Mouse (Mus musculus): ENCODE results near the gene Myo1a. TPM values are rescaled to one million over a fixed set of nuclear protein-coding genes. Genes with fewer than 3 reads are reported as not detected.

Myo1a gene
- polyA plus RNA-seq, 1 experiment from 2014 or later, result 0.29 TPM

GRCm38 (mm10) chr10:127675859-127676398 is 29.0 kb upstream of the Myo1a start:
- no peak for ATAC-seq (replicated peaks; ENCODE audit: insufficient number of reproducible peaks, insufficient read depth, low FRiP score, low read depth)
- H3K27me3 ChIP-seq, result no peaks in the 10 kb centered on the region
- peak overlapping the region; percentile 74 for H3K27ac ChIP-seq
- H3K4me2 ChIP-seq, result peak overlapping the region; percentile 87
- H3K36me3 ChIP-seq, result no peaks in the 10 kb centered on the region
- WGBS, result 45% methylated on average over 5 of the region's 5 CpGs
- no peaks in the 10 kb centered on the region for H3K9me3 ChIP-seq (replicated peaks)
- no peak overlapping the region for H3K9ac ChIP-seq
- H3K4me3 ChIP-seq, result peak overlapping the region; percentile 70
- H3K4me1 ChIP-seq (replicated peaks), result peaks cover 20% of the 10 kb centered on the region

- Histone ChIP-seq H3K4me2 (peak overlapping the region; percentile 87), H3K36me3 (no peaks in the 10 kb centered on the region), H3K9me3 (replicated peaks) (no peaks in the 10 kb centered on the region), H3K4me3 (peak overlapping the region; percentile 70), H3K27ac (peak overlapping the region; percentile 74), H3K4me1 (replicated peaks) (peaks cover 20% of the 10 kb centered on the region), H3K9ac (peak overlapping the region; percentile 63), H3K27me3 (no peaks in the 10 kb centered on the region)
- peak; percentile 95 for ATAC-seq (replicated peaks; ENCODE audit: insufficient number of reproducible peaks, insufficient read depth, low FRiP score, low read depth)
- under 1% methylated on average over 71 of the region's 71 CpGs for WGBS
These were observed 28.1 kb upstream of the Myo1a start for GRCm38 (mm10) chr10:127676691-127677548.

GRCm38 (mm10) chr10:127677591-127678336 is 27.2 kb upstream of the Myo1a start:
- Histone ChIP-seq H3K27me3 (no peaks in the 10 kb centered on the region), H3K4me2 (peak overlapping the region; percentile 87), H3K27ac (peak overlapping the region; percentile 62; the same call in 1 of the 2 replicates), H3K4me1 (replicated peaks) (peaks cover 20% of the 10 kb centered on the region), H3K36me3 (no peaks in the 10 kb centered on the region), H3K4me3 (peak overlapping the region; percentile 70), H3K9me3 (replicated peaks) (no peaks in the 10 kb centered on the region), H3K9ac (peak overlapping the region; percentile 63)
- WGBS, result 4% methylated on average over 14 of the region's 14 CpGs
- ATAC-seq (replicated peaks; ENCODE audit: insufficient number of reproducible peaks, insufficient read depth, low FRiP score, low read depth), result no peak

GRCm38 (mm10) chr10:127679208-127679607 is 25.8 kb upstream of the Myo1a start:
- Histone ChIP-seq H3K4me3 (no peak overlapping the region), H3K4me2 (no peak overlapping the region), H3K9ac (no peak overlapping the region), H3K27me3 (no peaks in the 10 kb centered on the region), H3K36me3 (no peaks in the 10 kb centered on the region), H3K4me1 (replicated peaks) (peaks cover 20% of the 10 kb centered on the region), H3K27ac (no peak overlapping the region), H3K9me3 (replicated peaks) (no peaks in the 10 kb centered on the region)
- WGBS, result 84% methylated on average over 1 of the region's 1 CpGs
- no peak for ATAC-seq (replicated peaks; ENCODE audit: insufficient number of reproducible peaks, insufficient read depth, low FRiP score, low read depth)

GRCm38 (mm10) chr10:127679881-127680280 is 25.1 kb upstream of the Myo1a start:
- Histone ChIP-seq H3K27ac (no peak overlapping the region), H3K4me2 (no peak overlapping the region), H3K9me3 (replicated peaks) (no peaks in the 10 kb centered on the region), H3K27me3 (no peaks in the 10 kb centered on the region), H3K4me1 (replicated peaks) (peaks cover 20% of the 10 kb centered on the region), H3K36me3 (no peaks in the 10 kb centered on the region), H3K4me3 (no peak overlapping the region), H3K9ac (no peak overlapping the region)
- ATAC-seq (replicated peaks; ENCODE audit: insufficient number of reproducible peaks, insufficient read depth, low FRiP score, low read depth), result no peak
- WGBS, result 81% methylated on average over 3 of the region's 3 CpGs

- no peak overlapping the region for H3K4me3 ChIP-seq
- no peak overlapping the region for H3K9ac ChIP-seq
- H3K4me1 ChIP-seq (replicated peaks), result peaks cover 12% of the 10 kb centered on the region
- H3K36me3 ChIP-seq, result no peaks in the 10 kb centered on the region
- H3K27me3 ChIP-seq, result no peaks in the 10 kb centered on the region
- no peak overlapping the region for H3K27ac ChIP-seq
- WGBS, result 79% methylated on average over 6 of the region's 6 CpGs
- no peaks in the 10 kb centered on the region for H3K9me3 ChIP-seq (replicated peaks)
- no peak for ATAC-seq (replicated peaks; ENCODE audit: insufficient number of reproducible peaks, insufficient read depth, low FRiP score, low read depth)
- H3K4me2 ChIP-seq, result no peak overlapping the region
These were observed 22.1 kb upstream of the Myo1a start for GRCm38 (mm10) chr10:127682886-127683285.

GRCm38 (mm10) chr10:127691053-127691452 is 13.9 kb upstream of the Myo1a start:
- Histone ChIP-seq H3K4me1 (replicated peaks) (0 out of 2 replicates have a peak, but pooled peaks cover 3% of the 10 kb centered on the region), H3K36me3 (peaks cover 29% of the 10 kb centered on the region; the same call in 1 of the 2 replicates), H3K4me2 (no peak overlapping the region), H3K27me3 (no peaks in the 10 kb centered on the region), H3K4me3 (no peak overlapping the region), H3K27ac (no peak overlapping the region), H3K9me3 (replicated peaks) (no peaks in the 10 kb centered on the region), H3K9ac (no peak overlapping the region)
- no peak for ATAC-seq (replicated peaks; ENCODE audit: insufficient number of reproducible peaks, insufficient read depth, low FRiP score, low read depth)
- WGBS, result 19% methylated on average over 1 of the region's 1 CpGs

GRCm38 (mm10) chr10:127694636-127695035 is 10.3 kb upstream of the Myo1a start:
- Histone ChIP-seq H3K4me3 (no peak overlapping the region), H3K4me1 (replicated peaks) (no peaks in the 10 kb centered on the region), H3K9ac (no peak overlapping the region), H3K27ac (no peak overlapping the region), H3K9me3 (replicated peaks) (no peaks in the 10 kb centered on the region), H3K4me2 (no peak overlapping the region), H3K27me3 (no peaks in the 10 kb centered on the region), H3K36me3 (peaks cover 23% of the 10 kb centered on the region; the same call in 1 of the 2 replicates)
- ATAC-seq (replicated peaks; ENCODE audit: insufficient number of reproducible peaks, insufficient read depth, low FRiP score, low read depth), result no peak
- 42% methylated on average over 2 of the region's 2 CpGs for whole genome bisulfite sequencing

GRCm38 (mm10) chr10:127695775-127696174 is 9.2 kb upstream of the Myo1a start:
- Histone ChIP-seq H3K4me2 (no peak overlapping the region), H3K27me3 (no peaks in the 10 kb centered on the region), H3K9me3 (replicated peaks) (no peaks in the 10 kb centered on the region), H3K9ac (no peak overlapping the region), H3K4me1 (replicated peaks) (no peaks in the 10 kb centered on the region), H3K4me3 (no peak overlapping the region), H3K36me3 (peaks cover 17% of the 10 kb centered on the region; the same call in 1 of the 2 replicates), H3K27ac (no peak overlapping the region)
- WGBS, result 88% methylated on average over 7 of the region's 7 CpGs
- ATAC-seq (replicated peaks; ENCODE audit: insufficient number of reproducible peaks, insufficient read depth, low FRiP score, low read depth), result no peak

- 90% methylated on average over 7 of the region's 7 CpGs for WGBS
- Histone ChIP-seq H3K4me2 (no peak overlapping the region), H3K9me3 (replicated peaks) (no peaks in the 10 kb centered on the region), H3K4me3 (no peak overlapping the region), H3K36me3 (peaks cover 7% of the 10 kb centered on the region; the same call in 1 of the 2 replicates), H3K9ac (no peak overlapping the region), H3K27ac (no peak overlapping the region), H3K27me3 (no peaks in the 10 kb centered on the region), H3K4me1 (replicated peaks) (no peaks in the 10 kb centered on the region)
- ATAC-seq (replicated peaks; ENCODE audit: insufficient number of reproducible peaks, insufficient read depth, low FRiP score, low read depth), result no peak
These were observed 6.0 kb upstream of the Myo1a start for GRCm38 (mm10) chr10:127698966-127699365.

- no peak for ATAC-seq (replicated peaks; ENCODE audit: insufficient number of reproducible peaks, insufficient read depth, low FRiP score, low read depth)
- peaks cover 12% of the 10 kb centered on the region for H3K4me1 ChIP-seq (replicated peaks)
- H3K27me3 ChIP-seq, result no peaks in the 10 kb centered on the region
- no peak overlapping the region for H3K9ac ChIP-seq
- no peak overlapping the region for H3K4me3 ChIP-seq
- WGBS, result 28% methylated on average over 4 of the region's 4 CpGs
- no peak overlapping the region for H3K27ac ChIP-seq
- H3K9me3 ChIP-seq (replicated peaks), result no peaks in the 10 kb centered on the region
- H3K4me2 ChIP-seq, result no peak overlapping the region
- no peaks in the 10 kb centered on the region; the same call in 1 of the 2 replicates for H3K36me3 ChIP-seq
These were observed 1.7 kb upstream of the Myo1a start for GRCm38 (mm10) chr10:127703299-127703698.

All from heart, embryonic 15.5 days (tissue).